Mouse (Mus musculus): ENCODE results near the gene Dhx37. TPM values are rescaled to one million over a fixed set of nuclear protein-coding genes. Genes with fewer than 3 reads are reported as not detected.

Dhx37 gene
- polyA plus RNA-seq, 1 experiment from 2014 or later, result 12.4 TPM

DNA sequence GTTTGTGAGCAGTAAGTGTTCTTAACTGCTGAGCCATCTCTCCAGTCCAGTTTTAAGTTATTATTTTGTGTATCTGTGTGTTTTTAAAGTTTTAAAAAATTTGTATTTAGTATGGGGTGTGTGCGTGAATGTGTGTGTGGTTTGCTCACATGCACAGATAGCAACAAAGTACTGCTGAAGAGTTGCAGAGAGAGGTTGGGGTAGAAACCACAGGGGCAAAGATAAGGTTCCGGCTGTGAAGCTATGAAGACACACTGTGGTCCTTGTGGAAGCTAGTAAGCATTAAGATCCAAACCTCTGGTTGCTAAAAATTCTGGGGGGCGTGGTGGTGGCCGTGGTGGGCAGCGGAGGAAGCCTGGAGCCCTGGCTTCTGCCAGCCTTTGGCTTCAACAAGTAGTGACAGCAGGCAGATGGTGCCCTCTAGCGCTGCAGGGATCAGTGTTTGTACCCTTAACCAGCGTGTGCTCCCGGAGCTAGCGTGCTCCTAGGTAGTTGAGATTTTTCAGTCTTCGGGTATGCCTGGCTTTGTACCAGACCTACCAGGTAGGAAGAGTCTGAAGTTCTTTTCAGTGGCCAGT, 28.0 kb upstream of the Dhx37 start:
- ATAC-seq (ENCODE audit: insufficient number of reproducible peaks, low FRiP score, low TSS enrichment, low read depth) (no peak), DNase-seq (ENCODE audit: low spot score) (no peak)
- Histone ChIP-seq H3K9ac (ENCODE audit: low read length) (no peak overlapping the region), H3K9me3 (ENCODE audit: control insufficient read depth, low read length) (no peaks in the 10 kb centered on the region), H3K4me2 (ENCODE audit: low read depth, severe bottlenecking) (no peak overlapping the region), H3K27me3 (ENCODE audit: control insufficient read depth, insufficient read depth, low read length) (no peaks in the 10 kb centered on the region), H3K27ac (replicated peaks; ENCODE audit: low read depth, low read length) (no peak overlapping the region), H3K36me3 (ENCODE audit: control insufficient read depth, insufficient read depth, low read length) (no peaks in the 10 kb centered on the region), H3K4me3 (ENCODE audit: low read depth, low read length) (no peak overlapping the region), H3K4me1 (ENCODE audit: control insufficient read depth, insufficient read depth, low read length) (no peaks in the 10 kb centered on the region)
- 61% methylated on average over 10 of the region's 10 CpGs for WGBS

GRCm38 (mm10) chr5:125460574-125460973, 26.7 kb upstream of the Dhx37 start:
- H3K9me3 ChIP-seq (ENCODE audit: control insufficient read depth, low read length), result no peaks in the 10 kb centered on the region
- H3K27ac ChIP-seq (replicated peaks; ENCODE audit: low read depth, low read length), result no peak overlapping the region
- no peaks in the 10 kb centered on the region for H3K27me3 ChIP-seq (ENCODE audit: control insufficient read depth, insufficient read depth, low read length)
- no peaks in the 10 kb centered on the region for H3K4me1 ChIP-seq (ENCODE audit: control insufficient read depth, insufficient read depth, low read length)
- peaks cover 2% of the 10 kb centered on the region; the same call in 1 of the 2 replicates for H3K36me3 ChIP-seq (ENCODE audit: control insufficient read depth, insufficient read depth, low read length)
- no peak overlapping the region for H3K9ac ChIP-seq (ENCODE audit: low read length)
- WGBS, result 81% methylated on average over 3 of the region's 3 CpGs
- no peak for DNase-seq (ENCODE audit: low spot score)
- no peak overlapping the region for H3K4me3 ChIP-seq (ENCODE audit: low read depth, low read length)
- no peak overlapping the region for H3K4me2 ChIP-seq (ENCODE audit: low read depth, severe bottlenecking)
- ATAC-seq (ENCODE audit: insufficient number of reproducible peaks, low FRiP score, low TSS enrichment, low read depth), result no peak

DNA sequence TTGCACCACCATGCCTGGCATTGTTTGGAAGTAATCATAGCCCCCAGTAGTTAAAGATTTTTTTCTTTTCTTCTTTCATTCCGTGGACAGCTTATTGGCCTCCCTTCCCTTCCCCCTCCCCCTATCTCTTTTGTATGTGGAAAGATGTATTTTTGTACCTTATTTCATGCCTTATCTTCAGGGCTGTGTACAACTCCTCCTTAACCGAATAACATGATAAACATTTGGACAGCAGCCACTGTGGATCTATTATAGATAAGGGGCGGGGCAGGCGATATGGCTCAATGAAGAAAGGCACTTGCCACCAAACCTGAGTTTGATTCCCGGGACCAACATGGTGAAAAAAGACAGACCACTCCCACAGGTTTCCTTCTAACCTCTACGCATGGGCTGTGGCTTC, 23.6 kb upstream of the Dhx37 start:
- H3K4me2 ChIP-seq (ENCODE audit: low read depth, severe bottlenecking), result no peak overlapping the region
- H3K36me3 ChIP-seq (ENCODE audit: control insufficient read depth, insufficient read depth, low read length), result peaks cover 7% of the 10 kb centered on the region
- no peak overlapping the region for H3K27ac ChIP-seq (replicated peaks; ENCODE audit: low read depth, low read length)
- no peaks in the 10 kb centered on the region for H3K27me3 ChIP-seq (ENCODE audit: control insufficient read depth, insufficient read depth, low read length)
- DNase-seq (ENCODE audit: low spot score) (no peak), ATAC-seq (ENCODE audit: insufficient number of reproducible peaks, low FRiP score, low TSS enrichment, low read depth) (no peak)
- H3K9me3 ChIP-seq (ENCODE audit: control insufficient read depth, low read length), result no peaks in the 10 kb centered on the region
- 92% methylated on average over 6 of the region's 6 CpGs for WGBS
- H3K9ac ChIP-seq (ENCODE audit: low read length), result no peak overlapping the region
- no peaks in the 10 kb centered on the region for H3K4me1 ChIP-seq (ENCODE audit: control insufficient read depth, insufficient read depth, low read length)
- no peak overlapping the region for H3K4me3 ChIP-seq (ENCODE audit: low read depth, low read length)

DNA sequence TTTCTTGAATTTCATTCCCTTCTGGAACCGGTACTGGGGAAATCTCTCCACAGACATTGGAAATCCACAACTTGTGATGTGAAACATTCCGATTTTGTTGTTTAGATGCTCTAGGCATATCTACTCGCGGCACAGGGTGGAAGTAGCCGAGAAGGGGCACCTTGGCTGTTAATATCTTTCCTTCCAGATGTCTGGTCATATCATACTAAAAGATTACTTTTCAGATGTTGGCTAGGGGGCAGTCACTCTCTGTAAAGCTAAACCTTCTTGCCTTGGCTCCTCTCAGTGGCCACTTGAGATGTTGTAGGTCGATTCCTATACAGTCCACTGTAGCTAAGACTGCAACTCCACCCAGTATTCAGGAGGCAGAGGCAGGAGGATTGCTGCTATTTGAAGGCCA, 22.2 kb upstream of the Dhx37 start:
- 94% methylated on average over 6 of the region's 6 CpGs for WGBS
- H3K4me3 ChIP-seq (ENCODE audit: low read depth, low read length), result no peak overlapping the region
- H3K36me3 ChIP-seq (ENCODE audit: control insufficient read depth, insufficient read depth, low read length), result peaks cover 7% of the 10 kb centered on the region

DNA sequence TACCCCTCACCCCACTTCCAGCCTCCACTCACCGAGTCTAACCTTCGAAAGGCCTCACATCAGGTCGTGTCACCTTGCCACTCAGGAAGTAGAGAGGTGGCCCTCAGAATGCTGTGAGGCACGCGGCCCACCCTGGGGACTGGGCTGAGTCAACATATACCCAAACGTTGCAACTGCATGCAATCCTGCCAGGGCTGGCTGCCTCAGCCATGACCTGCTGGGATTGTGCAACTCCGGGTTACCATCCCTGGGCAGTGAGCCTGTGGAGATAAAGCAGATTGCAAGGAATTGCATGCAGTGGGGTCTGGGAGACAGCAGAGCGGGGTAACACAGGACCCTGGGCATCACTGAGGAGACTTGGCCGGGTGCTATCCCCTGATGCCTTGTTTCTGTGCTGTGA, 18.7 kb upstream of the Dhx37 start:
- H3K4me1 ChIP-seq (ENCODE audit: control insufficient read depth, insufficient read depth, low read length), result no peaks in the 10 kb centered on the region
- 91% methylated on average over 9 of the region's 9 CpGs for WGBS
- ATAC-seq (ENCODE audit: insufficient number of reproducible peaks, low FRiP score, low TSS enrichment, low read depth) (no peak), DNase-seq (ENCODE audit: low spot score) (no peak)
- H3K9me3 ChIP-seq (ENCODE audit: control insufficient read depth, low read length), result no peaks in the 10 kb centered on the region
- H3K4me3 ChIP-seq (ENCODE audit: low read depth, low read length), result no peak overlapping the region
- H3K27ac ChIP-seq (replicated peaks; ENCODE audit: low read depth, low read length), result no peak overlapping the region
- H3K36me3 ChIP-seq (ENCODE audit: control insufficient read depth, insufficient read depth, low read length), result peaks cover 7% of the 10 kb centered on the region
- H3K9ac ChIP-seq (ENCODE audit: low read length), result no peak overlapping the region
- H3K27me3 ChIP-seq (ENCODE audit: control insufficient read depth, insufficient read depth, low read length), result no peaks in the 10 kb centered on the region
- H3K4me2 ChIP-seq (ENCODE audit: low read depth, severe bottlenecking), result no peak overlapping the region

More for the DNA sequence above, 22.2 kb upstream of the Dhx37 start:
- H3K4me2 ChIP-seq (ENCODE audit: low read depth, severe bottlenecking), result no peak overlapping the region
- DNase-seq (ENCODE audit: low spot score), result no peak
- H3K9ac ChIP-seq (ENCODE audit: low read length), result no peak overlapping the region
- no peak for ATAC-seq (ENCODE audit: insufficient number of reproducible peaks, low FRiP score, low TSS enrichment, low read depth)
- no peaks in the 10 kb centered on the region for H3K9me3 ChIP-seq (ENCODE audit: control insufficient read depth, low read length)
- no peaks in the 10 kb centered on the region for H3K27me3 ChIP-seq (ENCODE audit: control insufficient read depth, insufficient read depth, low read length)
- no peak overlapping the region for H3K27ac ChIP-seq (replicated peaks; ENCODE audit: low read depth, low read length)
- H3K4me1 ChIP-seq (ENCODE audit: control insufficient read depth, insufficient read depth, low read length), result no peaks in the 10 kb centered on the region

GRCm38 (mm10) chr5:125449306-125449705, 15.4 kb upstream of the Dhx37 start:
- Histone ChIP-seq H3K4me3 (ENCODE audit: low read depth, low read length) (no peak overlapping the region), H3K9ac (ENCODE audit: low read length) (no peak overlapping the region), H3K4me2 (ENCODE audit: low read depth, severe bottlenecking) (no peak overlapping the region), H3K27me3 (ENCODE audit: control insufficient read depth, insufficient read depth, low read length) (no peaks in the 10 kb centered on the region), H3K27ac (replicated peaks; ENCODE audit: low read depth, low read length) (no peak overlapping the region), H3K36me3 (ENCODE audit: control insufficient read depth, insufficient read depth, low read length) (peaks cover 3% of the 10 kb centered on the region; the same call in 1 of the 2 replicates), H3K9me3 (ENCODE audit: control insufficient read depth, low read length) (no peaks in the 10 kb centered on the region), H3K4me1 (ENCODE audit: control insufficient read depth, insufficient read depth, low read length) (no peaks in the 10 kb centered on the region)
- DNase-seq (ENCODE audit: low spot score), result no peak
- no peak for ATAC-seq (ENCODE audit: insufficient number of reproducible peaks, low FRiP score, low TSS enrichment, low read depth)
- WGBS, result 89% methylated on average over 5 of the region's 5 CpGs

DNA sequence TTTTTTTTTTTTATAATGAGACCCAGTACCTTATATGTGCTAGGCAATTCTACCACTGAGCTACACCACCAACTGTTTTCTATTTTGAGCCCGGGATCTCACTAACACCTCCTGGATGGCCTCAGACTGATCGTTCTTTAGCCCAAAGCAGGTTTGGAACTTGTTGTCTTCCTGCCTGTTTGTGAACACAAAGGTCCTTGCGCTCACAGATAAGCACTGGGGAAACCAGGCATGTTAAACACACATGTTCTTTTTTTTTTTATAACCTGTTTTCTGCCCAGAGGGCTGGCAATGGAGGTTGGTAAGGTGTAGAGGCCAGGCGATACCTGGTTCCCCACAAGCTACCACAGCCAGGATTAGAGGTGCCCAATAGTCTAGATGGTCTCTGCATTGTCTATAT, 14.7 kb upstream of the Dhx37 start:
- ATAC-seq (ENCODE audit: insufficient number of reproducible peaks, low FRiP score, low TSS enrichment, low read depth) (no peak), DNase-seq (ENCODE audit: low spot score) (no peak)
- Histone ChIP-seq H3K4me3 (ENCODE audit: low read depth, low read length) (no peak overlapping the region), H3K9ac (ENCODE audit: low read length) (no peak overlapping the region), H3K4me2 (ENCODE audit: low read depth, severe bottlenecking) (no peak overlapping the region), H3K9me3 (ENCODE audit: control insufficient read depth, low read length) (no peaks in the 10 kb centered on the region), H3K27me3 (ENCODE audit: control insufficient read depth, insufficient read depth, low read length) (no peaks in the 10 kb centered on the region), H3K36me3 (ENCODE audit: control insufficient read depth, insufficient read depth, low read length) (no peaks in the 10 kb centered on the region), H3K4me1 (ENCODE audit: control insufficient read depth, insufficient read depth, low read length) (no peaks in the 10 kb centered on the region), H3K27ac (replicated peaks; ENCODE audit: low read depth, low read length) (no peak overlapping the region)
- 86% methylated on average over 4 of the region's 4 CpGs for WGBS

DNA sequence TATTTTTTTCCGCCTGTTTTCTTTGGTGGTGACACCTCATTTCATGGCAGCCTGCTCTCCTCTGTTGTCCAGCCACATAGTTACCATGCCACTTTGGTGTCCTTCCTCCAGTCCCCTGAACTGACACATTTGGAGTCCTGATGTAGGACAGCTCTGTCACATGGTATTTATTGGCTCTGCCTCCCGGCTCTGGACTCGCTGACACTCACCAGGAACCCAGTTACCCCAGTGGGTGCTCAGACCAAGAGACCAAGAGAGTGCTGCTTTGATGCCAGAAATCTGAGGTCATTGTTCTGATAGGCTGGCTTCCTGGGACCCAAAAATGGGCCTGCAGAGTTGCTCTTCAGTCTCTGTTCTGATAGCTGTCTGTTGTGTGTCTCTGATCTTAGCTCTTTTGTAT, 14.1 kb upstream of the Dhx37 start:
- ATAC-seq (ENCODE audit: insufficient number of reproducible peaks, low FRiP score, low TSS enrichment, low read depth), result no peak
- Histone ChIP-seq H3K4me1 (ENCODE audit: control insufficient read depth, insufficient read depth, low read length) (no peaks in the 10 kb centered on the region), H3K9me3 (ENCODE audit: control insufficient read depth, low read length) (no peaks in the 10 kb centered on the region), H3K4me3 (ENCODE audit: low read depth, low read length) (no peak overlapping the region), H3K27me3 (ENCODE audit: control insufficient read depth, insufficient read depth, low read length) (no peaks in the 10 kb centered on the region), H3K4me2 (ENCODE audit: low read depth, severe bottlenecking) (no peak overlapping the region), H3K36me3 (ENCODE audit: control insufficient read depth, insufficient read depth, low read length) (no peaks in the 10 kb centered on the region), H3K27ac (replicated peaks; ENCODE audit: low read depth, low read length) (no peak overlapping the region), H3K9ac (ENCODE audit: low read length) (no peak overlapping the region)
- no peak for DNase-seq (ENCODE audit: low spot score)
- WGBS, result 73% methylated on average over 3 of the region's 3 CpGs

DNA sequence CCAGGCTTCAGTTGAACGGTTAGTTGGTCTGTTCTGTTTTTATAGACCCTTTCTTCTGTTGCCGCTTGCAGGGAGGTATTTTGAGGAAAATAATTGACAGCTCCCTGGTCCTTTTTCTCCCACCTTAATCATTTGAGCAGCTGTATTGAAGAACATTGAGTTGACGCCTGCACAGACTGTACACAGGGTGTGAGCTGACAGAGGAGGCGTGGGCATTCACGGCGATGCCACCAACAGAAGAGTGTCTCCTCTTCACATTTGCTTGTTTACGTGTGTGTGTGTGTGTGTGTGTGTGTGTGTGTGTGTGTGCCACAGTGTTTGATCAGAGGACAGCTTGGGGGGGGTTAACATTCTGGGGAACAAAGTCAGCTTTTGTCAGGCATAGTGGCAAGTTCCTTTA, 12.4 kb upstream of the Dhx37 start:
- ATAC-seq (ENCODE audit: insufficient number of reproducible peaks, low FRiP score, low TSS enrichment, low read depth) (no peak), DNase-seq (ENCODE audit: low spot score) (no peak)
- Histone ChIP-seq H3K9ac (ENCODE audit: low read length) (no peak overlapping the region), H3K4me1 (ENCODE audit: control insufficient read depth, insufficient read depth, low read length) (no peaks in the 10 kb centered on the region), H3K27me3 (ENCODE audit: control insufficient read depth, insufficient read depth, low read length) (no peaks in the 10 kb centered on the region), H3K4me3 (ENCODE audit: low read depth, low read length) (no peak overlapping the region), H3K9me3 (ENCODE audit: control insufficient read depth, low read length) (no peaks in the 10 kb centered on the region), H3K27ac (replicated peaks; ENCODE audit: low read depth, low read length) (no peak overlapping the region), H3K4me2 (ENCODE audit: low read depth, severe bottlenecking) (no peak overlapping the region), H3K36me3 (ENCODE audit: control insufficient read depth, insufficient read depth, low read length) (no peaks in the 10 kb centered on the region)
- 81% methylated on average over 7 of the region's 7 CpGs for WGBS
